Mouse (Mus musculus): Measurements from ENCODE around the gene Il9.

The Il9 gene

GRCm38 (mm10) chr13:56471211-56471610, 10.8 kb downstream of the Il9 start:
- no peak for DNase-seq (ENCODE audit: low read depth)

GRCm38 (mm10) chr13:56468536-56468935, 13.5 kb downstream of the Il9 start:
- DNase-seq (ENCODE audit: low read depth): no peak

- no peak for DNase-seq (ENCODE audit: low read depth)
These were observed 14.3 kb downstream of the Il9 start for GRCm38 (mm10) chr13:56467786-56468185.

- DNase-seq (ENCODE audit: low read depth): no peak
These were observed 18.3 kb downstream of the Il9 start for GRCm38 (mm10) chr13:56463750-56464149.

- DNase-seq (ENCODE audit: low read depth): no peak
These were observed 18.8 kb downstream of the Il9 start for GRCm38 (mm10) chr13:56463261-56463660.

GRCm38 (mm10) chr13:56462791-56463190, 19.3 kb downstream of the Il9 start:
- no peak for DNase-seq (ENCODE audit: low read depth)

- DNase-seq (ENCODE audit: low read depth): peak; percentile 30
These were observed 20.6 kb downstream of the Il9 start for GRCm38 (mm10) chr13:56461460-56461859.

GRCm38 (mm10) chr13:56458001-56458400, 24.0 kb downstream of the Il9 start:
- no peak for DNase-seq (ENCODE audit: low read depth)

- no peak for DNase-seq (ENCODE audit: low read depth)
These were observed 32.0 kb downstream of the Il9 start for GRCm38 (mm10) chr13:56450035-56450434.

- peak; percentile 24 for DNase-seq (ENCODE audit: low read depth)
These were observed 32.6 kb downstream of the Il9 start for GRCm38 (mm10) chr13:56449239-56450030.

GRCm38 (mm10) chr13:56444996-56445395, 37.0 kb downstream of the Il9 start:
- DNase-seq (ENCODE audit: low read depth): no peak

- peak; percentile 39 for DNase-seq (ENCODE audit: low read depth)
These were observed 37.9 kb downstream of the Il9 start for GRCm38 (mm10) chr13:56444112-56444511.

GRCm38 (mm10) chr13:56443411-56443810, 38.6 kb downstream of the Il9 start:
- DNase-seq (ENCODE audit: low read depth): peak; percentile 29

- no peak for DNase-seq (ENCODE audit: low read depth)
These were observed 43.6 kb downstream of the Il9 start, which contains the start of gene Slc25a48 for GRCm38 (mm10) chr13:56438211-56439075. TSS of gene Slc25a48 (plus strand) at chr13:56438355.

- DNase-seq (ENCODE audit: low read depth): no peak
These were observed 46.3 kb downstream of the Il9 start for GRCm38 (mm10) chr13:56435615-56436287.

- no peak for DNase-seq (ENCODE audit: low read depth)
These were observed 47.7 kb downstream of the Il9 start for GRCm38 (mm10) chr13:56434311-56434751.

- DNase-seq (ENCODE audit: low read depth): peak; percentile 55
These were observed 48.6 kb downstream of the Il9 start for GRCm38 (mm10) chr13:56433466-56433865.

GRCm38 (mm10) chr13:56432496-56432895, 49.5 kb downstream of the Il9 start:
- no peak for DNase-seq (ENCODE audit: low read depth)
